Mouse (Mus musculus) spleen, postnatal 36 days (tissue): Measurements from ENCODE around the gene Msh3.
A peak's percentile ranks its signal among the peaks of the same experiment; 100 is the strongest.
"Not testable (repeated sequence)": the region's sequence is repeated elsewhere in the genome, so short reads cannot be mapped to it uniquely, and the experiment has no call there.

Experiments used
- DNase-seq, 2 experiments: peaks; one replicate each; pipeline ENCODE4 v3.0.0; 2022; ENCODE audit warnings: low spot score in 2 of 2, mixed read lengths in 1 of 2

The Msh3 gene

GRCm38 (mm10) chr13:92354456-92355271, at the start of gene Msh3, which contains the start of gene Dhfr:
Msh3 (minus strand) TSS chr13:92355003.
Dhfr (plus strand) TSS chr13:92354726.
- DNase-seq, result peak; percentile 95 to 97

- no peak for DNase-seq
Observed at GRCm38 (mm10) chr13:92403496-92403895, 48.7 kb upstream of the Msh3 start.

GRCm38 (mm10) chr13:92402063-92402462, 47.3 kb upstream of the Msh3 start:
- DNase-seq, result no peak

GRCm38 (mm10) chr13:92398491-92399384, 43.9 kb upstream of the Msh3 start:
- no peak for DNase-seq

GRCm38 (mm10) chr13:92393047-92393661, 38.4 kb upstream of the Msh3 start:
- no peak for DNase-seq

GRCm38 (mm10) chr13:92387367-92387766, 32.6 kb upstream of the Msh3 start:
- no peak for DNase-seq

DNA sequence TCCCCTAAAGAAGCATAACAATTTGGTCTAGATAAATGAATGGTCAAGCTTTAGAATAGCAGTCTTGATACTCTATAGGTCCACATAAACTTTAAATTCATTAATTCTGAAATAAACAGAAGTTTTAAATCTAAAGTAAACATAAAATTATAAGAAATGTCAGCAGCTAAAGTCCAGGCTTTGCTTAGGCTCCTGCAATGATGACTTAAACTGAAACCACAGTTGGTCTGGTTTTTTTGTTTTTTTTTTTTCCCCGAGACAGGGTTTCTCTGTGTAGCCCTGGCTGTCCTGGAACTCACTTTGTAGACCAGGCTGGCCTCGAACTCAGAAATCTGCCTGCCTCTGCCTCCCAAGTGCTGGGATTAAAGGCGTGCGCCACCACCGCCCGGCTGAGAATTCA, 16.7 kb upstream of the Msh3 start:
- not testable (repeated sequence) for DNase-seq

DNA sequence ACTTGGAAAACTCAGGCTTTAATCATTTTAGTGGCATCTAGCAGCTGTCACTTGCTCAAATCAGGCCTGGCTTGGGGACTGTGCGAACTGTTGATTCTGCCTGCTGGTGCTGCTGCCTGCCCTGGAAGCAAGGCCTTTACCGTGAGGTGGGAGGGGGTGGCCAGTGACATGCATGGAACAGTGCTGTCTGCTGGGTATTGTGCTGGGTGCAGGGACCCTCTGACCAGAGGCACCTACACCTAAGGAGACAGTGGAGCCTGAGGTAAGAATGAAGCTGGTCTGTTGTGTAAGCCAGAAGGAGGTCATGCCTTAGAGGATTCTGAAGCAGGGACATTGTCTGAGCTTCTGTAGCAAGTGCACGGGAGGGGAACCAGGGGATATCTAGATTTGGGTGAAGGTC, 16.0 kb upstream of the Msh3 start:
- no peak for DNase-seq

GRCm38 (mm10) chr13:92365312-92365711, 10.5 kb upstream of the Msh3 start:
- DNase-seq, result no peak

- no peak for DNase-seq
Observed at GRCm38 (mm10) chr13:92361609-92362008, 6.8 kb upstream of the Msh3 start.

GRCm38 (mm10) chr13:92357644-92358043, 2.8 kb upstream of the Msh3 start:
- no peak for DNase-seq

- DNase-seq, result no peak
Observed at GRCm38 (mm10) chr13:92356376-92356775, 1.6 kb upstream of the Msh3 start.

GRCm38 (mm10) chr13:92355272-92355643, 455 bp upstream of the Msh3 start:
- peak in 1 of 2 experiments; percentile 22 for DNase-seq

DNA sequence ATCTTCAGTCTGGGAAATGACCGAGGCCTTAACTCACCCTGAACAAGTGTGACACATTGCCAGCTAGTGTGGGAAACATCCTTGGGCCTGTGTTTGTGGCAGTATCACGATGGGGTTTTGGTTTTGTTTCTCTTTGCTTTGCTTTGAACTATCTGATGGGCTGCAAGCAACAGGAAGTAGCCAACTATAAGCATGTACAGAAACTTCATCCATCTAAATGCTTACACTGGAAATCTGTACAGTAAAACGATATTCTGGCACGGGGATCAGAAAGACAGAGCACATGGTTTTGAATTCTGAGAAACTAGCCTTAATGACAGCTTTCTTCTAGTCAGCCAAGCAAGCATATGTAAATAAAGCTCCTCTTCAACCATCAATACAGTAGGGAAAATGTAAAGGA, 847 bp downstream of the Msh3 start:
- DNase-seq, result no peak

GRCm38 (mm10) chr13:92351100-92351499, 3.7 kb downstream of the Msh3 start:
- DNase-seq, result no peak

- DNase-seq, result no peak
Observed at GRCm38 (mm10) chr13:92346338-92346737, 8.5 kb downstream of the Msh3 start.

DNA sequence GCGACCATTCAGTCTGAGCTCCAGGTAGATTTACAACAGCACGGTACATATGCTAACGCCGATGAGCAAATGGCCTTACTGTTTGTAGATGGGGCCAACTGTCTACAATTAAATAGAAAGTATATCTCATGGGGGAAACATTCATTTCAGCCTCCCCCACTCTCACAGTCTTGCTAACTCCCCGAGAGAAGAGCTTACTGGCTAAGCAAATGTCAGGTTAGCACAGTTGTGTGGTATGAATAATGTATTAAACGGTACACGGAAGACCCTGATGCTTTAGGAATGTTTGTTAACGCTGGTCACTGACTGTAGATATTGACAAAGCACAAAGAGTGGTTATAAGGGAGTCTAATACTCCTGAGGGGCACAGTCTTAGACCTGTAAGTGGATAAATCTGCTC, 10.8 kb downstream of the Msh3 start:
- DNase-seq, result no peak

- DNase-seq, result no peak
Observed at GRCm38 (mm10) chr13:92339787-92340186, 15.0 kb downstream of the Msh3 start.

DNA sequence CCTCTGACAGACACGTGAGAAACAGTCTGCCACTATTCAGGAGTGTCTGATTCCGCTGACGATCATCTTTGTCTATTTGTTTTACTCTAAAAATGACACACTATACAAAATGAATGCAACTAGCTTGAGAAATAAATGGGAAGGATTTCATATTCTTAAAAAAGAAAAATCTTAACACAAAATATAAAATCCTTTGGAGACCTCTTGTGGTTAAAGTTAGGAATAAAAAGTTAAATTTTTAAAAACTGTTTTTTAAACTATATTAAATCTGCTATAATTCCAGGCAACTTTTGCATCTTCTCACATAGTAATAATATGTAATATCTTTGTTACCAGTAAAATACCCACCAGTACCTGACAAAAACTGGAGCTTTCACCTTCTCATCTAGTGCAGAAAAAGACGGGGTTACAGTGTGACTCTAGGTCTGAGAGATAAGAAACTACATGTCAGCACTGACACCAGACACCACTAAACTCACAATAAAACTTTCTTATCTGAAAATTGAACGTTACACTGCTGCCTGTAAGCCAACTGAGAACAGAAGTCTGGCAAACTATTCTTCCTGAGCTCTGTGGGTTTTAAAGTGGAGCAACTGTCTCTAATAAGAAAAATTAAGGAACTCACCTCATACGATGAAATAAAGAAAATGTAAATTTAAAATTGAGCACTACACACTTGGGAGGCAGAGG, 16.9 kb downstream of the Msh3 start:
- no peak for DNase-seq

DNA sequence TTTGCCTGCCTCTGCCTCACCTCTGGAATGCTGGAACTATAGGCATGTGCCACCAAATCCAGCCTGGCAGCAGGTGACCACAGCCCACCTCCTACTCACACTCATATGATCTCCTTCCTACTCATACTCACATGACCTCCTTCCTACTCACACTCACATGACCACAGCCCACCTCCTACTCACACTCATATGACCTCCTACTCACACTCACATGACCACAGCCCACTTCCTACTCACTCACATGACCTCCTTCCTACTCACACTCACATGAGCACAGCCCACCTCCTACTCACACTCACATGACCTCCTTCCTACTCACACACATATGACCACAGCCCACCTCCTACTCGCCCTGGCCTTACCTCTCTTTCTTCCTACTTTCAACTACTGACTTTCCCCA, 17.9 kb downstream of the Msh3 start:
- DNase-seq, result no peak

DNA sequence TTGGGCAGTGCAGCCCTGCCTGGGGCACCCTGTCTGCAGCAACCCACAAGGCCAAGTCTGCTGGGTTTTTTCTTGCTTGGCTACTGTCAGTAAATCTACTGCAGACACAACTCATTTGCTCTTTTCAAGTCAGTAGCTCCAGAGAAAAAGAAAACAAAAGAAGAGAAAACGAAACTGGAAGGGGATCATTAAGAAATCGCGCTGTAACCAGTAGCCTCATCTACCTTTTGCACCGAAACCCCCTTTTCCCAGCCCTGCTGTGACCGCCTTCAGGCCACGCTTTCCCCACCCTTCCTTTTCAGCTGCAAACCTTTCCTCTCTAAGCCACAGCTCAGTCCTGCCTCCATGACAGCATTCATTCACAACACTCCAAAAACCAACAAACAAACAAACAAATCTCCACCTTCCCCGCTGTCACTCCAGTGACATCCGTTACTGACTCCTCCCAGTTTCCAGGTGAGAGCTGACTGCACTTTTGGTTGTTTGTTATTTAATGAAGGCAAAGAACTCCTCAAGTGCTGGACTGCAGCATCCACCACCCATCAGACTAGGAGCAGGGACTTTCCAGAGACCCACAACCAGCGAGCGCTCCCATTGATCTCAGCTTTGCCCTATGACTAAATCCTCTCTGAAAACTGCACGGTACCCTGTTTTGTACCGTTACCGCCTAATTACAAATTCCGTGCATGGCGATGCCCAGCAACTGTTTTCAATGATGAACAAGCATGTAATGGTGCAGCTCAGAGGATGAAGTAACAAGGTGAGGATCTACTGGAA, 22.5 kb downstream of the Msh3 start:
- DNase-seq, result no peak
